Mouse (Mus musculus) natural killer cell, adult 2 months (primary cell): ENCODE measurements around the gene Olfr339.
"Not testable (repeated sequence)": the region's sequence is repeated elsewhere in the genome, so short reads cannot be mapped to it uniquely, and the experiment has no call there.

Experiments
- DNase-seq, 2 experiments: peaks; one replicate each; pipeline ENCODE4 v3.0.0; 2022; ENCODE audit warnings: low spot score in 2 of 2

The Olfr339 gene

GRCm38 (mm10) chr2:36418647-36419046, at the start of gene Olfr339:
Gene Olfr339 (plus strand): TSS chr2:36418947.
- no peak for DNase-seq

GRCm38 (mm10) chr2:36373219-36373618, 45.5 kb upstream of the Olfr339 start, which contains the start of gene Olfr338:
Gene Olfr338 (plus strand): TSS chr2:36373519.
- no peak for DNase-seq

GRCm38 (mm10) chr2:36415174-36415573, 3.6 kb upstream of the Olfr339 start:
- not testable (repeated sequence) for DNase-seq

DNA sequence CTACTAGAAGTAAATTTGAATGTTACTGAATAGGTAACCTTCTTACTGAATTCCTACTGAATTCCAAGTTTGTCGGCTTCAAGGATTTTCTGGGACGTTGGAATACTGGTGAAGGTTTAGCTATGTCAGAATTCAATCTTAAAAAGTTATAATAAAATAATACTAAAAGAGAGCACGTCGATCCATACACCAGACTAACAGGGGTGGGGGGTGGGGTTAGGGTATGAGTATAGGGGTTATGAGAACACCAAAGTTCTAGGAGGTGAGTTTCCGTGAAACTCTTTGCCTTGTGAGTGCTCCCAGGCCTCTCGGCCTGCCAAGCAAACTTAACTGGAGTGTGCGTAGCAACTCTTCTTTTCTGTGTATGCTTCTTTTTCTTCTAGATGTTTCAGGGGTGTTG, 3.2 kb upstream of the Olfr339 start:
- DNase-seq = not testable (repeated sequence)

DNA sequence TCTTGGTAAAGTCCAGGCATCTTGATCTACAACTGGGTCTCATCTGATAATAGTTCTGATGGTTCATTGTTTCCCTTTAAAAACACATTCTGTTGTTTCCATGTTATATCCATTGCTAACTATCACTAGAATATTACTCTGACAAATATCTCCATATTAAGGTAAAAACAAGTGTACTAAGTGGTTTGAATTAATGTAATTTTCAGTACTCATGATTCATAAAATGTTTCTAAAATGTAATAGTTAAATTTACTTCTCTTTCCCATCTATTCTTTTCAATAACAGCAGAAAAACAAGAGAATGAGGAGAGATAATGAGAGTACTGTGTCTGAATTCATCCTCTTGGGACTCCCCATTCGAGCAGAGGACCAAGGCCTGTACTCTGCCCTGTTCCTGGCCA, 33.5 kb downstream of the Olfr339 start, which contains the start of gene Olfr340:
TSS of gene Olfr340 (plus strand) at position 301 of the 400 bp plus-strand sequence.
- no peak for DNase-seq

- DNase-seq = no peak
These were observed 54.9 kb downstream of the Olfr339 start for GRCm38 (mm10) chr2:36473634-36474033.
